Mouse (Mus musculus) limb, embryonic 11.5 days (tissue): Measurements from ENCODE around the gene Pik3r6. TPM values are rescaled to one million over a fixed set of nuclear protein-coding genes. Genes with fewer than 3 reads are reported as not detected.

Source experiments
- ATAC-seq: fragments of 200-750 bp; cut with Nextera tagmentation; 2 replicates; pipeline ENCODE4 v1.8.0; 2017; ENCODE audit warnings: low read depth; ENCODE audit not compliant: insufficient number of reproducible peaks, low FRiP score, low TSS enrichment
- DNase-seq: peaks from one replicate; pipeline ENCODE4 v3.0.0-alpha.2; 2015; ENCODE audit warnings: low spot score
- H3K27ac ChIP-seq: fragments of 300-500 bp; sonication (generic); replicated peaks from 2 replicates; pipeline ENCODE4 v1.5.1; 2014; ENCODE audit warnings: low read depth, mild to moderate bottlenecking, low read length
- H3K27me3 ChIP-seq: fragments of 300-500 bp; sonication (generic); 2 replicates; pipeline ENCODE4 v1.6.1; 2014; ENCODE audit warnings: mild to moderate bottlenecking, low read length, mixed read lengths; ENCODE audit not compliant: control insufficient read depth, insufficient read depth
- H3K36me3 ChIP-seq: fragments of 300-500 bp; sonication (generic); 2 replicates; pipeline ENCODE4 v1.6.1; 2014; ENCODE audit warnings: mild to moderate bottlenecking, low read length, moderate library complexity, mixed read lengths; ENCODE audit not compliant: control insufficient read depth, insufficient read depth
- H3K4me1 ChIP-seq: fragments of 300-500 bp; sonication (generic); 2 replicates; pipeline ENCODE4 v1.6.1; 2014; ENCODE audit warnings: low read length, mixed read lengths; ENCODE audit not compliant: control insufficient read depth, insufficient read depth
- H3K4me2 ChIP-seq: fragments of 300-500 bp; sonication (generic); 2 replicates; pipeline ENCODE4 v1.6.1; 2014; ENCODE audit warnings: low read depth, mild to moderate bottlenecking, moderate library complexity; ENCODE audit not compliant: severe bottlenecking
- H3K4me3 ChIP-seq: fragments of 300-500 bp; sonication (generic); 2 replicates; pipeline ENCODE4 v1.5.1; 2014; ENCODE audit warnings: low read depth, low read length
- H3K9ac ChIP-seq: fragments of 300-500 bp; sonication (generic); 2 replicates; pipeline ENCODE4 v1.6.1; 2014; ENCODE audit warnings: mild to moderate bottlenecking, low read length
- H3K9me3 ChIP-seq: fragments of 300-500 bp; sonication (generic); 2 replicates; pipeline ENCODE4 v1.6.1; 2016; ENCODE audit warnings: low read length; ENCODE audit not compliant: control insufficient read depth
- WGBS: fragments of 180-500 bp; shearing (Covaris S2); extraction: QIAGEN DNeasy Blood & Tissue Kit; methylation state at CpG from one replicate; pipeline ENCODE4 v1.1.7; 2014; 5-methylcytosine and 5-hydroxymethylcytosine counted together
- polyA plus RNA-seq: library from polyadenylated mRNA; unstranded; fragments of >200 nt; fragmentation: Nextera tagmentation; extraction: Ambion mirVana; gene quantifications from 2 replicates; pipeline ENCODE4 v1.2.1, GENCODE M21; 2014

The Pik3r6 gene
- polyA plus RNA-seq, 1 experiment from 2014 or later = 1.6 TPM

- H3K9ac ChIP-seq = no peak overlapping the region
- DNase-seq = no peak
- no peak overlapping the region for H3K4me3 ChIP-seq
- H3K36me3 ChIP-seq = no peaks in the 10 kb centered on the region
- H3K4me1 ChIP-seq = no peaks in the 10 kb centered on the region
- H3K9me3 ChIP-seq = no peaks in the 10 kb centered on the region
- H3K27me3 ChIP-seq = no peaks in the 10 kb centered on the region
- H3K4me2 ChIP-seq = no peak overlapping the region
- 87% methylated on average over 6 of the region's 6 CpGs for WGBS
- no peak for ATAC-seq
- H3K27ac ChIP-seq = no peak overlapping the region
Observed at GRCm38 (mm10) chr11:68533971-68534475, 31.2 kb downstream of the Pik3r6 start.

- no peak overlapping the region for H3K4me2 ChIP-seq
- WGBS = 73% methylated on average over 4 of the region's 4 CpGs
- no peak overlapping the region for H3K27ac ChIP-seq
- H3K9me3 ChIP-seq = no peaks in the 10 kb centered on the region
- H3K4me3 ChIP-seq = no peak overlapping the region
- no peaks in the 10 kb centered on the region for H3K4me1 ChIP-seq
- H3K27me3 ChIP-seq = no peaks in the 10 kb centered on the region
- no peaks in the 10 kb centered on the region for H3K36me3 ChIP-seq
- ATAC-seq (no peak), DNase-seq (no peak)
- H3K9ac ChIP-seq = no peak overlapping the region
Observed at GRCm38 (mm10) chr11:68536026-68536425, 33.2 kb downstream of the Pik3r6 start.

GRCm38 (mm10) chr11:68536465-68536864 lies 33.6 kb downstream of the Pik3r6 start:
- Histone ChIP-seq H3K27ac (no peak overlapping the region), H3K9me3 (no peaks in the 10 kb centered on the region), H3K4me3 (no peak overlapping the region), H3K9ac (no peak overlapping the region), H3K36me3 (no peaks in the 10 kb centered on the region), H3K4me1 (no peaks in the 10 kb centered on the region), H3K27me3 (no peaks in the 10 kb centered on the region), H3K4me2 (no peak overlapping the region)
- WGBS = 55% methylated on average over 4 of the region's 4 CpGs
- peak; percentile 43 for DNase-seq
- ATAC-seq = no peak

- DNase-seq (no peak), ATAC-seq (no peak)
- Histone ChIP-seq H3K4me3 (no peak overlapping the region), H3K9me3 (no peaks in the 10 kb centered on the region), H3K27me3 (no peaks in the 10 kb centered on the region), H3K4me1 (peaks cover 3% of the 10 kb centered on the region; the same call in 1 of the 2 replicates), H3K9ac (no peak overlapping the region), H3K27ac (no peak overlapping the region), H3K36me3 (no peaks in the 10 kb centered on the region), H3K4me2 (no peak overlapping the region)
- 63% methylated on average over 5 of the region's 5 CpGs for WGBS
Observed at GRCm38 (mm10) chr11:68539621-68540020, 36.8 kb downstream of the Pik3r6 start.

DNA sequence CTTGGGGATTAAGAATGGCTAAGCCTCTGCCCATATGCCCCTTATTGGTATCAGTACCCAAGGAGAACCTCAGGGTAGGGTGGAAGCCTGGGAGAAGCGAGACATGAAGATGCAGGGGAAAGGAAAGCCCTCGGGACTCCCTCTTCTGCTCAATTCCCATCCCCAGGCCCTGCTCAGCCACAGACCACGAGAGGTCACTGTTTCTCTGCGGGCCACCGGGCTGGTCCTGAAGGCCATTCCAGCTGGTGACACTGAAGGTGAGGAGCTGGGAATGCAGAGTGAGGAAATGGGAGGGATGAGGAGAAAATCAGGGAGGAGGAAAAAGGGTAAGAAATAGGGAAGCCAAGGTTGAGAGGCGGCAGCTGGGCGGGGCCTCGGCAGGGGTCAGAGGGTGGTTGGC lies 41.7 kb downstream of the Pik3r6 start:
- H3K27ac ChIP-seq = no peak overlapping the region
- 0 out of 2 replicates have a peak overlapping the region, but pooled peaks have one; percentile 4 for H3K4me2 ChIP-seq
- H3K4me1 ChIP-seq = peaks cover 6% of the 10 kb centered on the region; the same call in 1 of the 2 replicates
- whole genome bisulfite sequencing = 5% methylated on average over 8 of the region's 8 CpGs
- no peak overlapping the region for H3K9ac ChIP-seq
- ATAC-seq (no peak), DNase-seq (peak; percentile 68)
- no peaks in the 10 kb centered on the region for H3K36me3 ChIP-seq
- no peaks in the 10 kb centered on the region for H3K9me3 ChIP-seq
- no peak overlapping the region for H3K4me3 ChIP-seq
- H3K27me3 ChIP-seq = no peaks in the 10 kb centered on the region

- 66% methylated on average over 7 of the region's 7 CpGs for WGBS
- ATAC-seq = no peak
- DNase-seq = no peak
Observed at GRCm38 (mm10) chr11:68545172-68545571, 42.4 kb downstream of the Pik3r6 start.

DNA sequence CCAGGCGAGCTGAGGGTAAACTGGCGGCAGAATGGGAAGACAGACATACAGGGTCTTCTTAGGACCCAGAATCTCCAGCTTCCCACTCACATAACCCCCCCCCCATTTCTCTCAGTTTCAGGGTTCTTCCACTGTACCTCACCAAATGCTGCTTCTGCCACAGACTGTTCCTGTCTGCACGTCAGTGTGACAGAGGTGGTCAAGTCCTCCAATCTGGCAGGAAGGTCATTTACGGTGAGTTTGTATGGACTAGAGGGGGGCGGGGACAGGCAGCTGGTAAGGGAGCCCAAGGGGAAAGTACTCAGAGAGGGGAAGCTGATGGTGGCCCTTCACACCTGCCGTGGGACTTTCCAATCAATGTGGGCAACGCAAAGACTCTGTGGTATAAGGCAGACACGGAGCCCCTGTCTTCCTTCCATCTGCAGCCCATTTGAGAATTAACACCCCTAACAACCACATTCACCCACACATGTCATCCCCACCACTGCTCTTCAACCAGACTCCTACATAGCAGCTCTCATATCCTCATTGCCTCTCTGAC lies 42.9 kb downstream of the Pik3r6 start:
- Histone ChIP-seq H3K4me3 (no peak overlapping the region), H3K9me3 (no peaks in the 10 kb centered on the region), H3K27me3 (no peaks in the 10 kb centered on the region), H3K27ac (no peak overlapping the region), H3K4me1 (peaks cover 6% of the 10 kb centered on the region; the same call in 1 of the 2 replicates), H3K9ac (no peak overlapping the region), H3K4me2 (no peak overlapping the region), H3K36me3 (no peaks in the 10 kb centered on the region)
- ATAC-seq = no peak
- WGBS = 71% methylated on average over 8 of the region's 8 CpGs
- DNase-seq = no peak

More at GRCm38 (mm10) chr11:68545172-68545571, 42.4 kb downstream of the Pik3r6 start:
- no peak overlapping the region for H3K9ac ChIP-seq
- H3K4me1 ChIP-seq = peaks cover 6% of the 10 kb centered on the region; the same call in 1 of the 2 replicates
- H3K4me2 ChIP-seq = no peak overlapping the region
- H3K4me3 ChIP-seq = no peak overlapping the region
- H3K36me3 ChIP-seq = no peaks in the 10 kb centered on the region
- H3K9me3 ChIP-seq = no peaks in the 10 kb centered on the region
- H3K27ac ChIP-seq = no peak overlapping the region
- no peaks in the 10 kb centered on the region for H3K27me3 ChIP-seq

DNA sequence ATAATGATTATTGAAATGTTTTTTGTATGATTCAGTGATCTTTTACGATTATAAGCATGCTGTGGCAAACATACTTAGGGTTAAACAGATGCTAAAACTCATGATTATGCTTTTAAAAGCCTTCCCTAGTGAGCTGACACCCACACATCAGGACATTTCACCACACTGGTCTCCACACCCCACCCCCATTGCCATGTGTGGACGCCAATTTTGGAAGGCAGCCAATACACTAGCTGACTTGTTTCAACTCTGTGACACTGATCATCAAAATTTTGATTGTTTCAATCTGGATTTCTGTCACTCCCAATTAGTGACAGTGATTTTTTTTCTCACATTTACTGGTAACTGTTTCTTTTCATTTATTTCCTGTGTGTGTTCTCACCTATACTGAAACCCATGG lies 44.7 kb downstream of the Pik3r6 start:
- no peak for ATAC-seq
- Histone ChIP-seq H3K4me2 (no peak overlapping the region), H3K9ac (no peak overlapping the region), H3K36me3 (no peaks in the 10 kb centered on the region), H3K27ac (no peak overlapping the region), H3K4me1 (peaks cover 6% of the 10 kb centered on the region; the same call in 1 of the 2 replicates), H3K9me3 (no peaks in the 10 kb centered on the region), H3K27me3 (no peaks in the 10 kb centered on the region), H3K4me3 (no peak overlapping the region)
- 69% methylated on average over 2 of the region's 2 CpGs for WGBS
- no peak for DNase-seq

- 46% methylated on average over 3 of the region's 3 CpGs for WGBS
Observed at GRCm38 (mm10) chr11:68549597-68549996, 46.8 kb downstream of the Pik3r6 start.

More at GRCm38 (mm10) chr11:68549597-68549996, 46.8 kb downstream of the Pik3r6 start:
- peaks cover 4% of the 10 kb centered on the region; the same call in 1 of the 2 replicates for H3K4me1 ChIP-seq
- H3K9ac ChIP-seq = no peak overlapping the region
- H3K36me3 ChIP-seq = no peaks in the 10 kb centered on the region
- no peak overlapping the region for H3K4me3 ChIP-seq
- DNase-seq (no peak), ATAC-seq (no peak)
- no peak overlapping the region for H3K27ac ChIP-seq
- H3K27me3 ChIP-seq = no peaks in the 10 kb centered on the region
- H3K4me2 ChIP-seq = no peak overlapping the region
- no peaks in the 10 kb centered on the region for H3K9me3 ChIP-seq
